Mouse (Mus musculus) myocyte (in vitro differentiated cells): ENCODE results near the gene Smarce1.

ENCODE experiments used
- E2F4 ChIP-seq: IDR thresholded peaks from one replicate; pipeline ENCODE4 v1.6.1; 2011; ENCODE audit warnings: mild to moderate bottlenecking, control low read depth, moderate library complexity; ENCODE audit not compliant: insufficient read depth
- POLR2A ChIP-seq: IDR thresholded peaks from one replicate; pipeline ENCODE4 v1.6.1; 2011; ENCODE audit warnings: low read depth, mild to moderate bottlenecking, control low read depth, moderate library complexity; ENCODE audit not compliant: insufficient read length
- SRF ChIP-seq: IDR thresholded peaks from one replicate; pipeline ENCODE4 v1.6.1; 2011; ENCODE audit warnings: low read depth; ENCODE audit not compliant: control insufficient read depth, insufficient read length
- TCF3 ChIP-seq: IDR thresholded peaks from one replicate; pipeline ENCODE4 v1.6.1; 2011; ENCODE audit warnings: low read depth, control low read depth; ENCODE audit not compliant: insufficient read length
- USF1 ChIP-seq: IDR thresholded peaks from one replicate; pipeline ENCODE4 v1.6.1; 2011; ENCODE audit warnings: low read depth, mild to moderate bottlenecking, control low read depth, moderate library complexity

DNA sequence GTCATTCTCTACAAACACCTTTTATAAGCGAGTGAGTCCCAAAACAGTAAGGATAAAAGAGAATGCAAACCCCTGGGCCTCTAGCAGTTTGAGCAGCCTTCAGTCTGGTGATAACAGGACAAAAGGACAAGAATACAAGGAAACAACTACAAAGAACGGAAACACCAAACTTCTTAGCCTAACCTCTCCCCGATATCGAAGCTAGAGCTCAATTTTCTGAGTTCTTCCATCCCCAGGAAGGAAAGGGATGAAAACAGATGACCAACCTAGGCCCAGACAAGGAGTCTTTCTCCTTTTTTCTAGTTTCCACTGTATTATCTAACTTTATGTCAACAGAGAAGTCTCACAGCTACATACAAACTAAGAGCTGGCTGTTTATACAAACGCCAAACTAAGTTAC lies 7.5 kb downstream of the Smarce1 start:
- no peak for TF ChIP-seq USF1
- no peak for TF ChIP-seq TCF3
- no peak for TF ChIP-seq POLR2A
- TF ChIP-seq SRF, result no peak
- TF ChIP-seq E2F4, result no peak
